In the genomic region with DNA sequence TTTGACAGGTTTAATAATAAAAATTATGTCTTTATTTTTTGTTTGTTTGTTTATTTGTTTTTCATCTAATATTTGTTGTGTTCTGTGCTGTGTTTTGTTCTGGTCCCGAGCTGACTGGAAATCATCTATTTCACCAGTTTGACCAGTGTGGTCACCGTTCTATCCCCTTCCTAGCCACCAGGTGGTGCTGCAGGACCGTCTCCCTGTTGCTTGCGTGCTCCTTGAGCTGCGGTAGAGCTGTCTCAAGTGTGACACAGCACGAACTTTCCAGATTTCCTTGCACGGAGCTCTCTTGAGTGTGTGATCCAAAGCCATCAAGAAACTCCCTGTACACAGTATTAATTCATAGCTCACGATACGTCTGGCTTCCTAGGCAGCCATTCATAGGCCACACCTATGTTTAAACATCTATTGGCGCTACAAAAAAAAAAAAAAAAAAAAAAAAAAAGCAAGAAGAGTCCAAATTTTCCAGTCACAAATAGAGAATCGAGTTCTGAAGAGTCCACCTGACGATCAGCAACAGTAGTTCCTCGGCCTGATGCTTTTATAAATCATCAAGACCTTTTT, we compare ENCODE assay signal across 8 mouse cellular contexts. TPM values are rescaled to one million over a fixed set of nuclear protein-coding genes. Genes with fewer than 3 reads are reported as not detected.
DNase-seq lines count a peak whose midpoint lies in the region; ATAC-seq lines count a peak whose summit lies in the region.

No protein-coding gene starts in this region.

- H3K4me2 ChIP-seq in embryonic facial prominence, embryonic 12.5 days (replicated peaks), result no peak overlapping the region

- H3K27ac ChIP-seq in embryonic facial prominence, embryonic 12.5 days, result no peak overlapping the region

- H3K4me3 ChIP-seq in embryonic facial prominence, embryonic 12.5 days, result no peak overlapping the region

- no peaks in the 10 kb centered on the region for H3K27me3 ChIP-seq in embryonic facial prominence, embryonic 12.5 days

- no peaks in the 10 kb centered on the region for H3K9me3 ChIP-seq in embryonic facial prominence, embryonic 12.5 days

- no peak overlapping the region for H3K9ac ChIP-seq in embryonic facial prominence, embryonic 12.5 days

- no peaks in the 10 kb centered on the region for H3K4me1 ChIP-seq in embryonic facial prominence, embryonic 12.5 days

- peak; percentile 84 for DNase-seq in 416B (ENCODE audit: low read depth)
- peak; percentile 84 for DNase-seq in adrenal gland, postnatal 25 days
- DNase-seq in heart, adult 9 months (ENCODE audit: low spot score in 2 of 2), result peak; percentile 54 to 78
- DNase-seq in kidney, adult 9 months, result peak; percentile 73
- DNase-seq in liver, result peak; percentile 75
- peak; percentile 54 to 75 for DNase-seq in spleen, postnatal 14 days (ENCODE audit: low spot score in 2 of 2)

- ATAC-seq in embryonic facial prominence, embryonic 12.5 days (ENCODE audit: insufficient number of reproducible peaks, insufficient read depth, low FRiP score, low TSS enrichment), result peak; percentile 56; the same call in 1 of the 2 replicates
- ATAC-seq in monocyte, adult 5-6 weeks (replicated peaks; ENCODE audit: insufficient number of reproducible peaks, low FRiP score, low TSS enrichment, poor library complexity, severe bottlenecking), result peak; percentile 93

- WGBS in embryonic facial prominence, embryonic 12.5 days, result 27% methylated on average over 13 of the region's 13 CpGs

- no peaks in the 10 kb centered on the region for H3K36me3 ChIP-seq in embryonic facial prominence, embryonic 12.5 days

RNA-seq across cellular contexts. Expression of gene Sub1, which starts 24.8 kb away (rescaled TPM):
- 206 and 209 TPM in 2 replicates for total RNA-seq in adrenal gland, postnatal 25 days (2021)
- 685 and 697 TPM in 2 replicates for polyA plus RNA-seq in embryonic facial prominence, embryonic 12.5 days (2016; fragmentation: Nextera tagmentation; extraction: Ambion mirVana)
- total RNA-seq in monocyte, adult 5-6 weeks (2017), result 663 to 950 TPM (median 750 TPM) in 3 replicates
